Mouse (Mus musculus): ENCODE data around the gene Dhx9.
A peak's percentile ranks its signal among the peaks of the same experiment; 100 is the strongest.
"Not testable (repeated sequence)": the region's sequence is repeated elsewhere in the genome, so short reads cannot be mapped to it uniquely, and the experiment has no call there.

The Dhx9 gene

GRCm38 (mm10) chr1:153487500-153487879 lies at the start of gene Dhx9:
TSS of gene Dhx9 (minus strand) at chr1:153487660.
- DNase-seq (ENCODE audit: low spot score), result peak; percentile 97

DNA sequence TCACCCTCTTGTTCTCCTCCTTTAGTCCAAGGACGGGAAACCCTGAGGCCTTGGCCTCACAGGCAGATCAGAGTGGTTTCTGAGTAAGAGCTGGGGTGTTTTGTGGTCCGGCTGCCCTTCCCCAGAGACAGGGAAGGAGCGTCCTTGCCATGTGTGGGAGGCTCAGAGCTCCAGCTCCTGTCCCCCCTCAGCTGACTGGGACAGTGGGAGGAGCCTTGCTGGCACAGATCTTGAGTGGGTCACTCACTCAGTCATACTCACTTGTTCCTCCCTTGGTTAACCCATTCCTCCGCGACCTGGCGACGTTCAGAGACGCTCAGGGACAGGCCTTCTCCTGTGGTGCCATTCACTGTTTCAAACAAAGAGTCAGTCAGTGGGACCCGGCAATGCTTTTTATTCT lies 48.2 kb upstream of the Dhx9 start:
- DNase-seq (ENCODE audit: low spot score), result no peak

GRCm38 (mm10) chr1:153532896-153533295 lies 45.4 kb upstream of the Dhx9 start:
- DNase-seq (ENCODE audit: low spot score), result not testable (repeated sequence)

- no peak for DNase-seq (ENCODE audit: low spot score)
Observed at GRCm38 (mm10) chr1:153532234-153532841, 44.9 kb upstream of the Dhx9 start.

GRCm38 (mm10) chr1:153531677-153532233 lies 44.3 kb upstream of the Dhx9 start:
- no peak for DNase-seq (ENCODE audit: low spot score)

GRCm38 (mm10) chr1:153522116-153522515 lies 34.7 kb upstream of the Dhx9 start:
- no peak for DNase-seq (ENCODE audit: low spot score)

GRCm38 (mm10) chr1:153515368-153515767 lies 27.9 kb upstream of the Dhx9 start:
- DNase-seq (ENCODE audit: low spot score), result no peak

DNA sequence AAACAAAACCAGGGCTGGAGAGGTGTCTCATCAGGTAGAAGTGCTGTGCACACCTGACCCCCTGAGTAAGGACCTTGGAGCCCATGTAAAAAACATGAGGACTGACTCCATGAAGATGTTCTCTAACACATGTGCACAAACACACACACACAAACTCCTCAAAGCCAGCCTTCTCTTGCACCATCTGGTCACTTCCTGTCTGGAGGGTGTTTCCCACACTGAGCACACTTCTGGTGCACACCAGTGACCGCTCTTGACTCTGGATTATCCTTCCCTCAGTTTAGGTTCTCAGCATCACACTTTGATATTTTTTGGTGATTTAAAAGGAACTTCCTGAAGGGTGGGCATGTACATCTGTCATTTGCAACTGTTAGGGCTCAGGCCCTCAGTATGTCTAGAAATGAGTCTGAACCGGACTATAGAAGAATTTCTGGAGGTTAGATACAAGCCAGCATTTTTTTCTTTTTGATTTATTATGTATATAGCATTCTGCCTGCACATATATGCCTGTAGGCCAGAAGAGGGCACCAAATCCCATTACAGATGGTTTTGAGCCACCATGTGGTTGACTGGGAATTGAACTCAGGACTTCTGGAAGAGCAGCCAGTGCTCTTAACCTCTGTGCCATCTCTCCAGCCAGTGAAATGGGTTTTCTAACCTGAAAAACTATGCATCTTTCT lies 23.0 kb upstream of the Dhx9 start:
- DNase-seq (ENCODE audit: low spot score), result no peak

GRCm38 (mm10) chr1:153509569-153509968 lies 22.1 kb upstream of the Dhx9 start:
- not testable (repeated sequence) for DNase-seq (ENCODE audit: low spot score)

DNA sequence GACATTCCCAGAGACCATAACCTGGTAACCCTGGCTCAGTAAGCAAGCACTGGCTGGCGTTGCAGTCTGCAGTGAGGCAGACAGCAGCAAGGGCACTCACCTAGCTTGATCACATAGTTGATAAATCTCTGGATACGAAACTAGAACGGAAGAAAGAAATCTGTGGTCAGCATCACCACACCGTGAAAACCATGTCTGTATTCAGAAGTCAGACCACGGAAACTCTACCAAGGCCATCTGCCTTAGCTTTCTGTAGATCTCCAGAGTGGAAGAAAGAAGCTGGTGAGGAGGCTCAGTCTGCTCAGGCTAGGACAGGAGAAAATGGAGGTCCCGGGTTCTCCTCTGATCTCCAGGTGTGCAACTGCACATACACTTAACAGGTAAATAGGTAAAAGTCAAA lies 21.6 kb upstream of the Dhx9 start:
- no peak for DNase-seq (ENCODE audit: low spot score)

DNA sequence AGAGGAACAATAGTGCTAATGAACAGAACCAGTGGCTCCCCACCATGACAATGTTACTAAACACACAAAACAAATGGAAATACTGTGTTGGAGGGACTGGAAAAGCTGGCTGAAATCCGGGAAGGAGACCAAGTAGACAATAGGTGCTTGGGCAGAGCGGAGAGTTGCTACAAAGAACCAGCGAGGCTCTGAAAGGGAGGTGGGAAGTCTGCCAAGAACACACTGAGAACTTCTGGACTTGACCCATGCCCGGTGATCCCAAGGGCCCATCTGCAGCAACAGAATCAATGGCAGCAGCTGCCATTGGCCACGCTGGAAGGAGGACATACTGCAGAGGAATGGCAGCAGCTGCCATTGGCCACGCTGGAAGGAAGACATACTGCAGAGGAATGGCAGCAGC lies 18.8 kb upstream of the Dhx9 start:
- DNase-seq (ENCODE audit: low spot score), result no peak

GRCm38 (mm10) chr1:153501644-153502321 lies 14.3 kb upstream of the Dhx9 start:
- no peak for DNase-seq (ENCODE audit: low spot score)

- no peak for DNase-seq (ENCODE audit: low spot score)
Observed at GRCm38 (mm10) chr1:153500030-153500429, 12.6 kb upstream of the Dhx9 start.

DNA sequence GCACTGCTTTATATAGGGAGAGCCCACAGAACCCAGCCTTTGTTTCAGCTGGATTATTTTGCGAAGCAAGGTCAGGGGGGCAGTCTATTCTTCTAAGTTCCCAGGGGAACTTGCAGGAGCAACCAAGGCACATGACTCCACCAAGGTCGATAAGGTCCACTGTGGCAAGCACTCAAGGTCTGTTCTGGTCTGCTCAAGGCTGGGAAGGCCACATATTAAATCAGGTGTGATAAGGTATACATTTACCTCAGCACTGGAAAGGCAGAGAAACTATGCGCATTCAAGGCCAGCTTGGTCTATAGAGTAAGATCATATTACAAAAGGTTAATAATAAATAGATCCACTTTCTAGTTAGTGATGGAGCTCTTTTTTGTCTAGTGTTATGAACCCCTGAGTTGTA lies 8.6 kb upstream of the Dhx9 start:
- no peak for DNase-seq (ENCODE audit: low spot score)

DNA sequence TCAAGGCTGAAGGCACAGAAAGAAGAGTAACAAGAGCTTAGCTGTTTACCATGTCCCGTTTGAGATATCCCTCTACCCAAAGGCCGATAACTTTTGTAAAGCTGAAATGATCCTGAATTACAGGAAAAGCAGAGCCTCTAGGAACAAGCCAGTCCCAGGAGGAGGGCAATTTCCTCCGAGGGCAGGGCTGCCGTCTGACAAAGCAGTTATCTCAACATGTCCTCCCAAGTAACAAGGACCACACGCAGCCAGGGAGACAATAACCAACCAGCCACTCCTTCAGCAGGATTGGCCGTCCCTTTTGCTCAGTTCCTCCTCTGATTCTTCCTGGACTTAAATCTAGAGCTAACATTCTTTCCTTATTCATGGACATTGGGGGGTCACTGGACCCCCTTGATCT lies 6.5 kb upstream of the Dhx9 start:
- DNase-seq (ENCODE audit: low spot score), result no peak

DNA sequence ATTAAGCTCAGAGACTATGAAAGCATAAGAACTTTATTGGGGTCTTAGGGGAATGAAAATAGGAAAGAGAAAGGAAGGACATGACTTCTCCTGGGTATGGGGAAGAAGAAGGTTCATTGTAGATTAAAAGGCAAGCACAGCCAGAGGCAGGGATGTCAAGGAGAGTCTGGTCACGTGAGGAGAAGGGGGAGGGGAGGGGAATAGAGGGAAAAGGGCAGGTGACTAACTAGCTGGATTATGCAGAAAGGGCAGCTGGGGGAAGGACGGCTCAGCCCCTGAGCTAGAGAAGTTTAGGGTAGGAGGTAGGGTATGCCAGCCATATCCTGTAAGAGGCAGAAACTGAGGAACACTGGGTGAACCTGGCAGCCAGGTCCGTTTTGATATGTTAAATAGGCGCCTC lies 5.9 kb upstream of the Dhx9 start:
- DNase-seq (ENCODE audit: low spot score), result no peak

DNA sequence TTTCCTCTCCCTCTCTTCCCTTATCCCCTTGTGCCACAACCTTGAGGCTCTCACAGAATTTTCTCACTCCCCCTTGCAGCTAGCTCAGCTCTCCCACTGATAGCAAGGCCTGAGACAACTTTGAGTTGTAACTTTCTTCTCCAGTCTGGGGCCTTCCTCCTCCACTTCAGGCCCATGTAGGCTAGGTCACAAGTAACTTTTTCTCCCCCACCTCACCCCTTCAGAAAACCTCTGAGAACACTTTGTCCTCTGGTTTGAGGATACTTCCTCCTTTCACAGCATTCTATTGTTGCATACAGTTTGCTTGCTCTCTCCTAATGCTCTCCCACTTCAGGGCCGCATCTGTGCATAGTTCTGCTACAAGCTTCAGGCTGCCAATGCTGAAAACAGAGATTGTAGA lies 4.4 kb upstream of the Dhx9 start:
- no peak for DNase-seq (ENCODE audit: low spot score)

DNA sequence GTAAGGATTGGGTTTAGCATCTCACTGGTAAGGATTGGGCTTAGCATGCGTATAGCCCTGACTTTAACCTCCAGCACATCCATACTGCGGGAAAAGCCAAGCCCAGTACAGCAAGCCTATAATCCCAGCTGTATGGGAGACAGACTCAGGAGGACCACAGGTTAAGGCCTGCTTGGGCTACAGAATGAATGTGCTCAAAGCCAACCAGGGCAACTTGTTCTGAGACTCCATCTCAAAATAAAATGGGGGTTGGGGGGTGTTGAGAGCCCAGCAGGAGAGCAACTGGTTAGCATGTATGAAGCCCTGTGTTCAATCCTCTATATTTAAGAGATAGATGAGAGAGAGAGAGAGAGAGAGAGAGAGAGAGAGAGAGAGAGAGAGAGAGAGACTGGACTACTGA lies 3.9 kb upstream of the Dhx9 start:
- DNase-seq (ENCODE audit: low spot score), result no peak

GRCm38 (mm10) chr1:153489963-153490362 lies 2.5 kb upstream of the Dhx9 start:
- DNase-seq (ENCODE audit: low spot score), result no peak

- no peak for DNase-seq (ENCODE audit: low spot score)
Observed at GRCm38 (mm10) chr1:153489540-153489939, 2.1 kb upstream of the Dhx9 start.

GRCm38 (mm10) chr1:153489132-153489531 lies 1.7 kb upstream of the Dhx9 start:
- DNase-seq (ENCODE audit: low spot score), result peak; percentile 29

DNA sequence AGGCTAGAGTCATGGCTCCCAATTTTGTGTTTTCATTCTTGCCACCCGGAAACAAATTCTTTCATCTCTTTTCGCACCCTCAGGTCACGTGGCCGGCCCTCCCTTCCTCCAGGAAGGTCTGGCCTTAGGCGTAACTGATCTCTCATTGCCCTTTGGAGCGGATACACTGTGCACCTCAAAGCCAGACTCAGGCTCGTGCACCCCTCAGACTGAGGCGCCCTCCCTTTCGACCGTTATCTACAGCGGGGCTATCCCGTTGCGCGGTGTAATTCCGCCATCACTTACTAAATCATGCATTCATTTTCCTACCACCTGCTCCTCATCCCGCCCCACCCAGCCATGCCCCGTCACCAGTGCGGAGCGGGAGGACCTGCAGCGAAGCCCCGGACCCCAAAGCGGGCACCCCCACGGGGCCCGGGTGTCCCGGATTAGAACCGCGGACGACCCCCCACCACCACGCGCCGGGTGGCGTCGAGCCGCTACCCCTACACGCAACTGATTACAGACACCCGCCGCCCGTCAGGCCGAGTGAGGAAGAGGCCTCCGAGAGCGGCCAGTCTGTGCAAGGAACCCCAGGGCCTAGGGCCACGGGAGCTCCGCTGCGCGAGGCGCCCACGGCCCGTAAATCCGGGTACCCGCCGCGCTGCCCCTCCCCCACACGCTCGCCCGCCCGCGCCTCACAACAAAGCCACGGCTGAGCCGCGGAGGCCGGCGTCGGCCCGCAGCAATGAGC lies 527 bp downstream of the Dhx9 start:
- DNase-seq (ENCODE audit: low spot score), result peak; percentile 38
